Mouse (Mus musculus) hindbrain, embryonic 16.5 days (tissue): ENCODE results near the gene Adam23. TPM values are rescaled to one million over a fixed set of nuclear protein-coding genes. Genes with fewer than 3 reads are reported as not detected.
"Not testable (repeated sequence)": the region's sequence is repeated elsewhere in the genome, so short reads cannot be mapped to it uniquely, and the experiment has no call there.

Experiments
- ATAC-seq: fragments of 200-750 bp; cut with Nextera tagmentation; 2 replicates; pipeline ENCODE4 v1.8.0; 2017; ENCODE audit warnings: moderate TSS enrichment, moderate library complexity
- H3K27ac ChIP-seq: fragments of 300-500 bp; sonication (generic); 2 replicates; pipeline ENCODE4 v1.5.1; 2014; ENCODE audit warnings: low read depth, mild to moderate bottlenecking, control low read depth, low read length, moderate library complexity
- H3K27me3 ChIP-seq: fragments of 300-500 bp; sonication (generic); replicated peaks from 2 replicates; pipeline ENCODE4 v1.6.1; 2014; ENCODE audit warnings: low read length; ENCODE audit not compliant: control insufficient read depth, insufficient read depth
- H3K36me3 ChIP-seq: fragments of 300-500 bp; sonication (generic); 2 replicates; pipeline ENCODE4 v1.6.1; 2014; ENCODE audit warnings: mild to moderate bottlenecking, low read length, moderate library complexity, mixed read lengths; ENCODE audit not compliant: control insufficient read depth, insufficient read depth
- H3K4me1 ChIP-seq: fragments of 300-500 bp; sonication (generic); 2 replicates; pipeline ENCODE4 v1.6.1; 2014; ENCODE audit warnings: low read depth, low read length; ENCODE audit not compliant: control insufficient read depth, insufficient read depth
- H3K4me2 ChIP-seq: fragments of 300-500 bp; sonication (generic); 2 replicates; pipeline ENCODE4 v1.6.1; 2014; ENCODE audit warnings: mild to moderate bottlenecking, low read length, control low read depth, moderate library complexity
- H3K4me3 ChIP-seq: fragments of 300-500 bp; sonication (generic); 2 replicates; pipeline ENCODE4 v1.5.1; 2014; ENCODE audit warnings: mild to moderate bottlenecking, low read length, control low read depth, moderate library complexity
- H3K9ac ChIP-seq: fragments of 300-500 bp; sonication (generic); 2 replicates; pipeline ENCODE4 v1.6.1; 2014; ENCODE audit warnings: low read depth, mild to moderate bottlenecking, control low read depth, low read length, moderate library complexity
- H3K9me3 ChIP-seq: fragments of 300-500 bp; sonication (generic); 2 replicates; pipeline ENCODE4 v1.6.1; 2014; ENCODE audit warnings: mild to moderate bottlenecking, low read length, moderate library complexity; ENCODE audit not compliant: control insufficient read depth
- WGBS: fragments of 180-500 bp; shearing (Covaris S2); extraction: QIAGEN DNeasy Blood & Tissue Kit; methylation state at CpG from one replicate; pipeline ENCODE4 v1.1.7; 2014; 5-methylcytosine and 5-hydroxymethylcytosine counted together
- polyA plus RNA-seq: library from polyadenylated mRNA; unstranded; fragments of >200 nt; fragmentation: Nextera tagmentation; extraction: Ambion mirVana; gene quantifications from 2 replicates; pipeline ENCODE4 v1.2.1, GENCODE M21; 2015

The Adam23 gene
- polyA plus RNA-seq, 1 experiment from 2014 or later, result 11.7 TPM

GRCm38 (mm10) chr1:63586869-63587268, 141.2 kb downstream of the Adam23 start:
- H3K4me1 ChIP-seq, result no peaks in the 10 kb centered on the region

GRCm38 (mm10) chr1:63603870-63604500, 158.3 kb downstream of the Adam23 start:
- Histone ChIP-seq H3K9me3 (no peaks in the 10 kb centered on the region), H3K36me3 (no peaks in the 10 kb centered on the region), H3K9ac (no peak overlapping the region), H3K4me1 (no peaks in the 10 kb centered on the region), H3K27ac (no peak overlapping the region), H3K4me2 (no peak overlapping the region), H3K27me3 (no peaks in the 10 kb centered on the region), H3K4me3 (no peak overlapping the region)
- no peak for ATAC-seq
- 54% methylated on average over 3 of the region's 3 CpGs for WGBS

More at GRCm38 (mm10) chr1:63586869-63587268, 141.2 kb downstream of the Adam23 start:
- Histone ChIP-seq H3K9me3 (no peaks in the 10 kb centered on the region), H3K27me3 (no peaks in the 10 kb centered on the region), H3K36me3 (no peaks in the 10 kb centered on the region), H3K4me2 (no peak overlapping the region), H3K4me3 (no peak overlapping the region), H3K27ac (no peak overlapping the region), H3K9ac (no peak overlapping the region)
- WGBS, result 54% methylated on average over 7 of the region's 7 CpGs
- ATAC-seq, result peak; percentile 56

- WGBS, result 94% methylated on average over 4 of the region's 4 CpGs
- H3K27me3 ChIP-seq, result 0 out of 2 replicates have a peak, but pooled peaks cover 2% of the 10 kb centered on the region
- H3K4me3 ChIP-seq, result no peak overlapping the region
- peaks cover 3% of the 10 kb centered on the region; the same call in 1 of the 2 replicates for H3K4me1 ChIP-seq
- ATAC-seq, result no peak
- H3K27ac ChIP-seq, result no peak overlapping the region
- no peak overlapping the region for H3K9ac ChIP-seq
- no peaks in the 10 kb centered on the region for H3K36me3 ChIP-seq
- no peak overlapping the region for H3K4me2 ChIP-seq
- no peaks in the 10 kb centered on the region for H3K9me3 ChIP-seq
Observed at GRCm38 (mm10) chr1:63609613-63610012, 163.9 kb downstream of the Adam23 start.

GRCm38 (mm10) chr1:63614594-63614993, 168.9 kb downstream of the Adam23 start:
- H3K4me3 ChIP-seq, result peak overlapping the region; percentile 26
- H3K36me3 ChIP-seq, result no peaks in the 10 kb centered on the region
- H3K27me3 ChIP-seq, result peaks cover 4% of the 10 kb centered on the region; the same call in 1 of the 2 replicates
- no peaks in the 10 kb centered on the region for H3K9me3 ChIP-seq
- H3K9ac ChIP-seq, result peak overlapping the region; percentile 22; the same call in 1 of the 2 replicates
- no peak overlapping the region for H3K27ac ChIP-seq
- H3K4me1 ChIP-seq, result peaks cover 3% of the 10 kb centered on the region; the same call in 1 of the 2 replicates
- 5% methylated on average over 11 of the region's 11 CpGs for WGBS
- H3K4me2 ChIP-seq, result peak overlapping the region; percentile 57
- no peak for ATAC-seq

GRCm38 (mm10) chr1:63615668-63616067, 170.0 kb downstream of the Adam23 start, which contains the start of gene Gm39653:
Gene Gm39653 (plus strand): TSS chr1:63615968.
- no peak within 1 kb of the TSS for H3K27ac ChIP-seq
- ATAC-seq, result no peak
- H3K27me3 ChIP-seq, result peaks cover 4% of the 10 kb centered on the region; the same call in 1 of the 2 replicates
- peaks cover 3% of the 10 kb centered on the region; the same call in 1 of the 2 replicates for H3K4me1 ChIP-seq
- no peak within 1 kb of the TSS for H3K4me3 ChIP-seq
- no peaks in the 10 kb centered on the region for H3K36me3 ChIP-seq
- no peaks in the 10 kb centered on the region for H3K9me3 ChIP-seq
- WGBS, result 84% methylated on average over 3 of the region's 3 CpGs
- H3K4me2 ChIP-seq, result no peak within 1 kb of the TSS
- no peak within 1 kb of the TSS for H3K9ac ChIP-seq

GRCm38 (mm10) chr1:63628211-63628610, 182.5 kb downstream of the Adam23 start:
- Histone ChIP-seq H3K4me1 (no peaks in the 10 kb centered on the region), H3K4me3 (no peak overlapping the region), H3K9ac (no peak overlapping the region), H3K27ac (no peak overlapping the region), H3K9me3 (no peaks in the 10 kb centered on the region), H3K36me3 (no peaks in the 10 kb centered on the region), H3K27me3 (no peaks in the 10 kb centered on the region), H3K4me2 (no peak overlapping the region)
- ATAC-seq, result 0 out of 2 replicates have a peak, but pooled peaks have one; percentile 27
- 44% methylated on average over 2 of the region's 2 CpGs for WGBS

GRCm38 (mm10) chr1:63630390-63630789, 184.7 kb downstream of the Adam23 start:
- H3K36me3 ChIP-seq, H3K4me3 ChIP-seq, H3K27me3 ChIP-seq, H3K27ac ChIP-seq, H3K4me2 ChIP-seq, H3K9ac ChIP-seq, ATAC-seq, H3K9me3 ChIP-seq, H3K4me1 ChIP-seq: not testable (repeated sequence)

- Histone ChIP-seq H3K27me3 (no peaks in the 10 kb centered on the region), H3K4me3 (no peak overlapping the region), H3K4me2 (no peak overlapping the region), H3K4me1 (no peaks in the 10 kb centered on the region), H3K9me3 (no peaks in the 10 kb centered on the region), H3K36me3 (no peaks in the 10 kb centered on the region), H3K9ac (no peak overlapping the region), H3K27ac (no peak overlapping the region)
- no peak for ATAC-seq
- WGBS, result 74% methylated on average over 6 of the region's 6 CpGs
Observed at GRCm38 (mm10) chr1:63639921-63640320, 194.2 kb downstream of the Adam23 start.
